Mouse (Mus musculus) small intestine, adult 2 months (tissue): Measurements from ENCODE around the gene Cdon. TPM values are rescaled to one million over a fixed set of nuclear protein-coding genes. Genes with fewer than 3 reads are reported as not detected.

ENCODE experiments used
- H3K27ac ChIP-seq: fragments of 200-500 bp; 2 replicates; pipeline ENCODE4 v1.5.1; 2012; ENCODE audit warnings: low read depth, low read length, control low read depth, inconsistent platforms; ENCODE audit not compliant: insufficient read depth
- H3K27me3 ChIP-seq: fragments of 200-500 bp; 2 replicates; pipeline ENCODE4 v1.6.1; 2012; ENCODE audit warnings: mild to moderate bottlenecking, moderate library complexity, low read length, inconsistent platforms; ENCODE audit not compliant: control insufficient read depth, insufficient read depth
- H3K36me3 ChIP-seq: fragments of 200-500 bp; 2 replicates; pipeline ENCODE4 v1.6.1; 2012; ENCODE audit warnings: mild to moderate bottlenecking, low read length, control low read depth, inconsistent platforms; ENCODE audit not compliant: control insufficient read depth, insufficient read depth
- H3K4me1 ChIP-seq: fragments of 200-500 bp; 2 replicates; pipeline ENCODE4 v1.6.1; 2012; ENCODE audit warnings: low read length, inconsistent platforms, mixed read lengths; ENCODE audit not compliant: control insufficient read depth, insufficient read depth, insufficient read length
- H3K4me3 ChIP-seq: fragments of 200-500 bp; 2 replicates; pipeline ENCODE4 v1.5.1; 2012; ENCODE audit warnings: low read depth, mild to moderate bottlenecking, control low read depth, inconsistent platforms, low read length, moderate library complexity
- CTCF ChIP-seq: fragments of 200-500 bp; IDR thresholded peaks from 2 replicates; pipeline ENCODE4 v1.5.1; 2012; ENCODE audit warnings: low read depth, mild to moderate bottlenecking, control low read depth, inconsistent platforms, low read length, moderate library complexity, mixed read lengths; ENCODE audit not compliant: insufficient replicate concordance, insufficient read length; ENCODE audit errors: extremely low read depth
- POLR2A ChIP-seq: fragments of 200-500 bp; IDR thresholded peaks from 2 replicates; pipeline ENCODE4 v1.6.1; 2012; ENCODE audit warnings: low read depth, mild to moderate bottlenecking, control low read depth, inconsistent platforms, low read length, moderate library complexity
- WGBS: fragments of 180-500 bp; shearing (Covaris S2); methylation state at CpG from one replicate; pipeline ENCODE4 v1.1.7; 2018; 5-methylcytosine and 5-hydroxymethylcytosine counted together
- polyA plus RNA-seq: library from polyadenylated mRNA; depleted of rRNA; stranded (reverse); fragments of >200 nt; gene quantifications from 2 replicates; pipeline ENCODE4 v1.2.3, GENCODE M21; 2012

The Cdon gene
- polyA plus RNA-seq, 1 experiment, result 1.4 TPM

DNA sequence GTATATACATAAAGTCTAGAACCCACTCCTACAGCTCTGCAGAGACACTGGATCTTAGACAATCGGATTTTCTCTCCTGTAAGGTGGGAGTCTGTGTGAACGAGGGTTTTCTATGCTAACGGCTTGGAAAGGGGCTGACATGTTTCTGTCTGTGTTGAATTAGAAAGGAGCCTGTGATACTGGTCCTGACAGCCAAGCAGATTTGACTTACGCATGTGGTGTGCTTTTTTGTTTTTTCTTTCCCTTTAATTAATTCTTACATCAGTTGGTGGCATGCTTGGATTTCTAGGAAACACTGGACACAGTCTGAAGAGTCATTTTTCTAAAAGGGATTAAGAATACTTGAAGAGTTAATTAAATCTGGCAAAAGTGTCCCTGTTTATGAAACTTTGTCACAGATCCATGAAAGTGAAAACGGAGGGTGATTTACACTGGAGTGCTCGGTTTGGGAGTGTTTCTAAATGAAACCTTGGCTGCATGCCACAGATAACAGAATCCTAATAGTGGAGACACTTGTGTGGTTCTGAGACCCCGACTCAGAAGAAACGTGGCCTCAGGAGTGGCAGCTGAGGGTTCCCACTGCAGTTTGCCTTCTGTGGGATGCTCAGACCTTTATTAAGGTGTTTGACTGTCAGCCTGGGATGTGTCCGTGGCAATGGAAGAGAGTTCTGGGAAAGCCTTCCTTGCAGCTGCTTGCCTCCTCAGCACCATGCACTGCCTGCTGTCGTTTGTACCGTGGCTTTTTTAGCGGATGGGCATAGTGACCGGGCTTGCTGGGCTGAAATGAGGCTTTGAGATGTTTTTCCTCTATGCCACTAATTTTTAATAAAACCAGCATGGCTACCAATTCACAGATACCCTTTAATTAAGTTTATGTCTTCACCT lies 61.3 kb downstream of the Cdon start:
- TF ChIP-seq POLR2A (no peak), CTCF (no peak)
- 70% methylated on average over 13 of the region's 13 CpGs for WGBS
- H3K27ac ChIP-seq, result no peak overlapping the region
- peaks cover 11% of the 10 kb centered on the region for H3K36me3 ChIP-seq
- H3K27me3 ChIP-seq, result no peaks in the 10 kb centered on the region
- no peaks in the 10 kb centered on the region for H3K4me1 ChIP-seq
- no peak overlapping the region for H3K4me3 ChIP-seq

DNA sequence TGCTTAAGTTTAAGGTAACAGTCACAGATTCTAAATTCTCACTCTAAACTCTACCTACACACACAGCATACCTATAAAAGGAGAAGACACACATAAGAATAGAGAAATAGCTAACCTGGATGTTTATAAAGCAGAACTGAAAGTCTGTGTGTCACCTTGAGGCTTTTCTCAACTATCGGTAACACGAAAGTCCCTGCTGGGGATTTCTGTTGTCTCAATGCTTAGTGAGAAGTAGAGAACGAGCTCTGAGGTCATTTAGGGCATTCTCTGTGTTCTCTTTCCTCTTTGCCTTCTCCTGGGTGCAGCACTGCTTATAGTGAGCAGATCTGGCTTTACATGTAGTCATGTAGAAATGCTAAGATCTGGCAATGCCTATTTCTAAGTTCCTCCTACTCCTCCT lies 63.0 kb downstream of the Cdon start:
- Histone ChIP-seq H3K4me1 (no peaks in the 10 kb centered on the region), H3K27ac (no peak overlapping the region), H3K36me3 (peaks cover 8% of the 10 kb centered on the region), H3K27me3 (no peaks in the 10 kb centered on the region), H3K4me3 (no peak overlapping the region)
- no peak for TF ChIP-seq CTCF
- no peak for TF ChIP-seq POLR2A
- 85% methylated on average over 3 of the region's 3 CpGs for WGBS

DNA sequence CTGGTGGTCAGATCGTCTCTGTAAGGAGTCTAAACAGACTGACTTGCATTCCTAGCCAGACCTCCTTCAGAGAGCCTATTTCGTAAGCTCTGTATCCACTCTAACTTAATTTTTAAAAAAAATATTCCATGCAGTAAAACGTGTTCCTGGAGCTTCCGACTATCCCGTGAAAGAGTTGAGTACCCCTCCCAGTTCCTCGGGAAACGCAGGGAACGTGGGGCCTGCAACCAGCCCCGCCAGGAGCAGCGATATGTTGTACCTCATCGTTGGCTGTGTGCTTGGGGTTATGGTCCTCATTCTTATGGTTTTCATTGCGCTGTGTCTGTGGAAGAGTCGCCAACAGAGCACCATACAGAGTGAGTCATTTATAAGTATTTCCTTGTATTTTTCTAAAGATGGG lies 65.7 kb downstream of the Cdon start:
- TF ChIP-seq POLR2A (no peak), CTCF (no peak)
- Histone ChIP-seq H3K36me3 (peaks cover 10% of the 10 kb centered on the region), H3K27me3 (no peaks in the 10 kb centered on the region), H3K4me3 (no peak overlapping the region), H3K4me1 (no peaks in the 10 kb centered on the region), H3K27ac (no peak overlapping the region)
- 83% methylated on average over 13 of the region's 13 CpGs for WGBS

DNA sequence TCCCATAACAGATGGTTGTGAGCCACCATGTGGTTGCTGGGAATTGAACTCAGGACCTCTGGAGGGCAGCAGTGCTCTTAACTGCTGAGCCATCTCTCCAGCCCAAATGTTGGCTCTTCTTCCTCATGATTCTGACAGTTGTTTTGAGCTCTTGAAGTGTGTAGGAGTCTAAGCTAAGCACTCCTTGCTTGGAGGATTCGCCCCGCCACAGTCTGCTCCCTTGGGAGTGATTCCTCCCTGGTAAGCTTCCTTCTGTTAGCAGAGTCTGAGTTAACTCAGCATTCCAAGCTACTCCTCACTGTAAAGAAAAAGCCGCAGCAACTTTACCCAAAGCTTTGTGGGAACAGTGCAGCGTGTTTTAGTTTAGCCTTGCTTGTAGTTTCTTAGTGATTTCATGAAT lies 67.6 kb downstream of the Cdon start:
- no peak overlapping the region for H3K27ac ChIP-seq
- no peak for TF ChIP-seq POLR2A
- no peak for TF ChIP-seq CTCF
- H3K4me1 ChIP-seq, result no peaks in the 10 kb centered on the region
- no peak overlapping the region for H3K4me3 ChIP-seq
- WGBS, result 94% methylated on average over 4 of the region's 4 CpGs
- H3K36me3 ChIP-seq, result peaks cover 10% of the 10 kb centered on the region
- H3K27me3 ChIP-seq, result no peaks in the 10 kb centered on the region

DNA sequence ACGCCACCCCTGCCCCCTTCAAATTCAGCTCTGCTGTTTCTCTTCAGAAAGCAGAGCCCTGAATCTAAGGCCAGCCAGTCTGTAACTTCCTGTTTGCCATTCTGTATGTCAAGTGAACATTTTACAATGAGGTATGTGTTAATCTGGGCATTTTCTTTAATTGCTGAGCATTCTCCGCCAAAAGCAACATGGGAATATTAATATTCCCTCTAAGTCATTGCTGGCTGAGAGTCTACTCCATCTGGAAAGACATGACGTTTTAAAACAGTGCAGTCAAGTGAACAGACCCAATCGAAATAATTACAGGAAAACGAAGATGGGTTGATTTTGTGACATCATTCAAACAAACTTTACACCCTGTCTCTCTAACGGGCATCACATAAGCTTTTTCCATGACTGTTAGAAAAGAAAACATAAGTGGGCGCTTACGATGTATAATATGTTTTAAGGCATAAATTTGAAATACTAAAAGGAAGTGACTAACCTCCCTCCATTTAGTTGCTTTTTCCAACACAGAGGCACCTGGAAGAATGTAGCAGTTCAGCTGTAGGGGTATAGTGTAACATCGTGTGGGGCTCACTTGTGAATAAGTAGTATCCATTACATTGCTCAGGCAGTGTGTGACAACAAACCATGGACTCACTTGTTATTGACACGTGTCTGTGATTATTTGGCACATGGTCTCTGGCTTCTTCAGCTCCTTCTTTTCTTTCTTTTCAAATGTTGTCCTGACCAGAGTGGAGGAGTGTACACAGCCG lies 70.4 kb downstream of the Cdon start:
- Histone ChIP-seq H3K4me1 (peaks cover 2% of the 10 kb centered on the region; the same call in 1 of the 2 replicates), H3K36me3 (peaks cover 10% of the 10 kb centered on the region)
- 87% methylated on average over 11 of the region's 11 CpGs for WGBS

DNA sequence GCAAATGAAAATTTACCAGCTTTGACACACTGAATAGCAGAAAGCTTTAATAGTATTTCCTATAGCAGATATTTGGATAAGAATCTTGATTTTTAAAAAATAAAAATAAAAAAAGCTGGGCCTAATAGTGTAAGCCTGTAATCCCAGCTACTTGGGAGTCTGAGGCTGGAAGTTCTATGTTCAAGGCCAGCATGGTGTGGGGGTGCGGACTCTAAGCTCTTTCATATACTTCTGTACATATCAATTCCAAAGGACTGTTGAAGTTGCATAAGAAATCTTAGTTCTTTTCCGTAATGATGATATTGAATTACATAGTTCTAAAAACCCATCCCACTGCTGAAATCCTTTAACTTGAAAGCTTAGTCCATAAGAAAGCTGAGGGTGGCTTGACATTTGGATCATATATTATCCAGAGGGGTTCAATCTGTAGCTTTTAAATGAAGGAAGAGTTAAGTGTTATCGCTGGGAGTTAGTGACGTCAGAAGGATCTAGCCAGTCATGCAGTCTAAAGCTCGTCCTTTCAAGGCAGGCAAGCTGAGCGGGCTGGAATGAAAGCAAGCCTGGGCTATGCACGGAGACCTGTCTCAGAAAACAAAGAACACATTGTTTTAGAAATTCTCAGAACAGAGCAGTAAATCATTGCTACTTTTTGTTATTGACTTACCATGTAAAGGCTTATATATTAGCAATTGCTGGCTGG lies 72.3 kb downstream of the Cdon start:
- H3K36me3 ChIP-seq, result peaks cover 5% of the 10 kb centered on the region
- H3K4me3 ChIP-seq, result no peak overlapping the region
- H3K4me1 ChIP-seq, result peaks cover 2% of the 10 kb centered on the region; the same call in 1 of the 2 replicates
- no peak overlapping the region for H3K27ac ChIP-seq
- no peak for TF ChIP-seq CTCF
- TF ChIP-seq POLR2A, result no peak
- 49% methylated on average over 7 of the region's 7 CpGs for WGBS
- H3K27me3 ChIP-seq, result no peaks in the 10 kb centered on the region

More for the DNA sequence above, 70.4 kb downstream of the Cdon start:
- no peaks in the 10 kb centered on the region for H3K27me3 ChIP-seq
- no peak overlapping the region for H3K27ac ChIP-seq
- no peak overlapping the region for H3K4me3 ChIP-seq
- TF ChIP-seq CTCF (no peak), POLR2A (no peak)

DNA sequence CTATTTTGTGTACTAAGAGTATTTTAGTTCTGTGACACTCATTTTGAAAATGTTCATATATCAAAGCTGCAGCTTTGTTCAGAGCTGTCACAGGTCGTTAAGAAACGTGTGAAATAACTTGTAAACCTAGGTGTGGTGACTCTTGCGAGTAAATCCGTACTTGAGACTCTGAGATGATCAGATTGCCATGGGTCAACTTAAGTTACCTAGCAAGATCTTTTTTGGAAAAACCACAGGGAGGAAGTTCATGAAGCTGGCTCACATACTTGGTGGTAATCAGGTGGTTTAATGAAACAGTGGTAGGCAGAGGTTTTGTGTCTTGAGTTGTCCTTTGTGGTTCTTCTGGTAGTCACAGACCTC lies 72.8 kb downstream of the Cdon start:
- no peak overlapping the region for H3K4me3 ChIP-seq
- no peaks in the 10 kb centered on the region for H3K27me3 ChIP-seq
- H3K4me1 ChIP-seq, result peaks cover 2% of the 10 kb centered on the region; the same call in 1 of the 2 replicates
- WGBS, result 28% methylated on average over 4 of the region's 4 CpGs
- H3K27ac ChIP-seq, result no peak overlapping the region
- TF ChIP-seq POLR2A, result no peak
- no peak for TF ChIP-seq CTCF
- peaks cover 5% of the 10 kb centered on the region for H3K36me3 ChIP-seq
